Mouse (Mus musculus) stomach, postnatal 0 days (tissue): Measurements from ENCODE around the gene Mpp2. TPM values are rescaled to one million over a fixed set of nuclear protein-coding genes. Genes with fewer than 3 reads are reported as not detected.

Source experiments
- ATAC-seq: fragments of 200-750 bp; cut with Nextera tagmentation; 2 replicates; pipeline ENCODE4 v1.8.0; 2017; ENCODE audit not compliant: low FRiP score, low TSS enrichment
- DNase-seq: peaks from one replicate; pipeline ENCODE4 v3.0.0-alpha.2; 2016; ENCODE audit warnings: low spot score
- H3K27ac ChIP-seq: fragments of 300-500 bp; sonication (generic); replicated peaks from 2 replicates; pipeline ENCODE4 v1.5.1; 2014; ENCODE audit warnings: mild to moderate bottlenecking, control low read depth
- H3K27me3 ChIP-seq: fragments of 300-500 bp; sonication (generic); 2 replicates; pipeline ENCODE4 v1.6.1; 2014; ENCODE audit warnings: low read length; ENCODE audit not compliant: control insufficient read depth, insufficient read depth
- H3K36me3 ChIP-seq: fragments of 300-500 bp; sonication (generic); 2 replicates; pipeline ENCODE4 v1.6.1; 2014; ENCODE audit warnings: low read length, mixed read lengths; ENCODE audit not compliant: control insufficient read depth, insufficient read depth
- H3K4me1 ChIP-seq: fragments of 300-500 bp; sonication (generic); replicated peaks from 2 replicates; pipeline ENCODE4 v1.6.1; 2014; ENCODE audit warnings: antibody characterized with exemption; ENCODE audit not compliant: control insufficient read depth, insufficient read depth
- H3K4me2 ChIP-seq: fragments of 300-500 bp; sonication (generic); replicated peaks from 2 replicates; pipeline ENCODE4 v1.6.1; 2014; ENCODE audit warnings: low read depth, mild to moderate bottlenecking, control low read depth, moderate library complexity
- H3K4me3 ChIP-seq: fragments of 300-500 bp; sonication (generic); 2 replicates; pipeline ENCODE4 v1.5.1; 2014; ENCODE audit warnings: low read depth, low read length, control low read depth
- H3K9ac ChIP-seq: fragments of 300-500 bp; sonication (generic); 2 replicates; pipeline ENCODE4 v1.6.1; 2014; ENCODE audit warnings: mild to moderate bottlenecking, low read length, control low read depth, mixed read lengths
- H3K9me3 ChIP-seq: fragments of 300-500 bp; sonication (generic); 2 replicates; pipeline ENCODE4 v1.6.1; 2016; ENCODE audit warnings: low read length; ENCODE audit not compliant: control insufficient read depth
- CTCF ChIP-seq: IDR thresholded peaks from 2 replicates; pipeline ENCODE4 v1.5.1; 2016; ENCODE audit warnings: antibody characterized with exemption, low read depth, mild to moderate bottlenecking, moderate library complexity
- EP300 ChIP-seq: optimal IDR thresholded peaks from 2 replicates; pipeline ENCODE3; 2016; ENCODE audit warnings: antibody characterized with exemption
- WGBS: fragments of 180-500 bp; shearing (Covaris S2); extraction: QIAGEN DNeasy Blood & Tissue Kit; methylation state at CpG from one replicate; pipeline ENCODE4 v1.1.7; 2014; 5-methylcytosine and 5-hydroxymethylcytosine counted together
- polyA plus RNA-seq: library from polyadenylated mRNA; unstranded; fragments of >200 nt; fragmentation: Nextera tagmentation; extraction: Ambion mirVana; gene quantifications from 2 replicates; pipeline ENCODE4 v1.2.1, GENCODE M21; 2015

Mpp2 gene
- polyA plus RNA-seq, 1 experiment from 2014 or later: 2.8 TPM

GRCm38 (mm10) chr11:102037789-102038188, 50.5 kb downstream of the Mpp2 start:
- Histone ChIP-seq H3K4me2 (no peak overlapping the region), H3K4me3 (no peak overlapping the region), H3K27me3 (no peaks in the 10 kb centered on the region), H3K9ac (no peak overlapping the region), H3K27ac (no peak overlapping the region), H3K4me1 (no peaks in the 10 kb centered on the region), H3K9me3 (no peaks in the 10 kb centered on the region), H3K36me3 (no peaks in the 10 kb centered on the region)
- DNase-seq (no peak), ATAC-seq (no peak)
- 78% methylated on average over 6 of the region's 6 CpGs for WGBS
- TF ChIP-seq EP300 (no peak), CTCF (no peak)

GRCm38 (mm10) chr11:102036336-102036735, 52.0 kb downstream of the Mpp2 start:
- H3K36me3 ChIP-seq: no peaks in the 10 kb centered on the region
- no peaks in the 10 kb centered on the region for H3K4me1 ChIP-seq
- TF ChIP-seq CTCF (no peak), EP300 (no peak)
- H3K4me3 ChIP-seq: no peak overlapping the region
- 79% methylated on average over 7 of the region's 7 CpGs for WGBS
- no peak for DNase-seq
- no peak overlapping the region for H3K4me2 ChIP-seq
- no peak overlapping the region for H3K9ac ChIP-seq
- no peaks in the 10 kb centered on the region for H3K27me3 ChIP-seq
- ATAC-seq: no peak
- no peaks in the 10 kb centered on the region for H3K9me3 ChIP-seq
- no peak overlapping the region for H3K27ac ChIP-seq

GRCm38 (mm10) chr11:102035456-102035960, 52.8 kb downstream of the Mpp2 start:
- Histone ChIP-seq H3K9me3 (no peaks in the 10 kb centered on the region), H3K36me3 (no peaks in the 10 kb centered on the region), H3K27ac (no peak overlapping the region), H3K4me1 (no peaks in the 10 kb centered on the region), H3K4me3 (no peak overlapping the region), H3K27me3 (no peaks in the 10 kb centered on the region), H3K4me2 (no peak overlapping the region), H3K9ac (no peak overlapping the region)
- 68% methylated on average over 5 of the region's 5 CpGs for WGBS
- no peak for DNase-seq
- TF ChIP-seq CTCF (no peak), EP300 (no peak)
- no peak for ATAC-seq

- Histone ChIP-seq H3K4me2 (no peak overlapping the region), H3K36me3 (no peaks in the 10 kb centered on the region), H3K9ac (no peak overlapping the region), H3K27me3 (no peaks in the 10 kb centered on the region), H3K4me1 (no peaks in the 10 kb centered on the region), H3K9me3 (no peaks in the 10 kb centered on the region), H3K27ac (no peak overlapping the region), H3K4me3 (no peak overlapping the region)
- WGBS: 80% methylated on average over 8 of the region's 8 CpGs
- no peak for DNase-seq
- ATAC-seq: no peak
- no peak for TF ChIP-seq CTCF
- TF ChIP-seq EP300: no peak
Measured at GRCm38 (mm10) chr11:102034887-102035286, 53.4 kb downstream of the Mpp2 start.

GRCm38 (mm10) chr11:102033055-102033591, 55.2 kb downstream of the Mpp2 start:
- H3K27me3 ChIP-seq: no peaks in the 10 kb centered on the region
- no peak overlapping the region for H3K9ac ChIP-seq
- ATAC-seq: peak; percentile 85
- DNase-seq: peak; percentile 38
- no peaks in the 10 kb centered on the region for H3K36me3 ChIP-seq
- H3K4me1 ChIP-seq: no peaks in the 10 kb centered on the region
- TF ChIP-seq CTCF (no peak), EP300 (no peak)
- no peak overlapping the region for H3K4me3 ChIP-seq
- 76% methylated on average over 12 of the region's 12 CpGs for WGBS
- no peak overlapping the region for H3K4me2 ChIP-seq
- H3K27ac ChIP-seq: no peak overlapping the region
- H3K9me3 ChIP-seq: no peaks in the 10 kb centered on the region

GRCm38 (mm10) chr11:102031149-102031548, 57.2 kb downstream of the Mpp2 start:
- no peaks in the 10 kb centered on the region for H3K27me3 ChIP-seq
- no peak overlapping the region for H3K4me3 ChIP-seq
- H3K9ac ChIP-seq: no peak overlapping the region
- no peaks in the 10 kb centered on the region for H3K9me3 ChIP-seq
- H3K27ac ChIP-seq: no peak overlapping the region
- TF ChIP-seq EP300: no peak
- TF ChIP-seq CTCF: no peak
- 60% methylated on average over 7 of the region's 7 CpGs for WGBS
- no peak for ATAC-seq
- no peak for DNase-seq
- no peaks in the 10 kb centered on the region for H3K4me1 ChIP-seq
- H3K36me3 ChIP-seq: no peaks in the 10 kb centered on the region
- no peak overlapping the region for H3K4me2 ChIP-seq
